In the genomic region with DNA sequence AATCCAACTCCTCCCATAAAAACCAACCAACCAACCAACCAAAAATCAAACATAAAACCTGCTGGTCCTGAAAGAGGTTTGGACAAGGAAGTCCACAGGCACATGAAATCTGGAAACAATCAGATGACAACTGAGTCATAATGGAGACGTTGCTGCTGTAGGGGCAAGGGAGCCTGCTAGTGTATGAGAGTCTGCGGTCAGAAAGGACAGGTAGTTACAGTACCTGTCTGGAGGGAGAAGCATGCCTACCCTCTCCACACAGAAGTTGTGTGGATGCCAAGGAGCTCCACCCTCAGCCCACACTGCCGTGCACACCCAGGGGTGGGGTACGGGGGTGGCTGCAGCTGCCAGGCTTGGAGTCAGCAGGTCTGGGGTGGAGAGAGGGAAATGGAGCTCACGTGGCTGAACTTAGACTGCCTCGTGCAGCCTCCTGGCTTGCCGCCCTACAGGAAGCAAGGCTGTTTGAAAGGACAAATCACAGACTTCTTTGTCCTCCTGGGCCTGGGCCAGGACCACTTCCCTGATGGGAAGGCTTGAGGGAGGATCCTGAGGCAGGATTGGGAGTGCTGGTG, we compare ENCODE assay signal across 9 mouse cellular contexts. TPM values are rescaled to one million over a fixed set of nuclear protein-coding genes. Genes with fewer than 3 reads are reported as not detected.
DNase-seq lines count a peak whose midpoint lies in the region; ATAC-seq and TF ChIP-seq lines count a peak whose summit lies in the region.
"Had no signal": no experiment of that assay in that cellular context is flagged by ENCODE, and none has a peak within 500 bp of the region (broad histone marks: within the 10 kb centered on the region; RNA-seq: fewer than 3 reads in every experiment).

No protein-coding gene starts in this region.

- peak; percentile 93 for ATAC-seq in stomach, embryonic 16.5 days (ENCODE audit: insufficient read depth, low FRiP score)

- 27% methylated on average over 7 of the region's 7 CpGs for WGBS in cerebellum, adult 2 months
- WGBS in stomach, embryonic 16.5 days = 18% methylated on average over 7 of the region's 7 CpGs

- H3K36me3 ChIP-seq in megakaryocyte, embryonic 14.5 days (replicated peaks; ENCODE audit: low read length) = peaks cover 27% of the 10 kb centered on the region
- H3K36me3 ChIP-seq in stomach, embryonic 16.5 days (ENCODE audit: control insufficient read depth, insufficient read depth, low read length) = no peaks in the 10 kb centered on the region

- TF ChIP-seq POLR2A in cerebellum, adult 2 months (IDR thresholded peaks at IDR 0.05; ENCODE audit: borderline replicate concordance, insufficient read depth, low read length) = no peak
- TF ChIP-seq POLR2A in brain, embryonic 14.5 days (IDR thresholded peaks at IDR 0.05; ENCODE audit: borderline replicate concordance, extremely low read depth, insufficient read depth, insufficient read length, poor library complexity, severe bottlenecking) = no peak

- H3K27ac ChIP-seq in cerebellum, adult 2 months (ENCODE audit: insufficient read depth, low read length) = no peak overlapping the region
- H3K27ac ChIP-seq in stomach, embryonic 16.5 days (ENCODE audit: low read length) = peak overlapping the region; percentile 93

- no peak overlapping the region for H3K4me3 ChIP-seq in cerebellum, adult 2 months (replicated peaks; ENCODE audit: insufficient read depth, low read depth, low read length)
- peak overlapping the region; percentile 54 for H3K4me3 ChIP-seq in megakaryocyte, embryonic 14.5 days (replicated peaks)
- 0 out of 2 replicates have a peak overlapping the region, but pooled peaks have one; percentile 9 for H3K4me3 ChIP-seq in stomach, embryonic 16.5 days (replicated peaks; ENCODE audit: low read length)

- intact Hi-C loops in left cerebral cortex, postnatal 14 days (cut with DNase I) = no loop called here

- H3K9me3 ChIP-seq in megakaryocyte, embryonic 14.5 days = peaks cover 13% of the 10 kb centered on the region
- H3K9me3 ChIP-seq in stomach, embryonic 16.5 days (replicated peaks; ENCODE audit: control insufficient read depth, low read length) = no peaks in the 10 kb centered on the region

- no peak for TF ChIP-seq CTCF in cerebellum, adult 2 months (IDR thresholded peaks at IDR 0.05; ENCODE audit: borderline replicate concordance, insufficient read depth, low read depth, low read length)
- no peak for TF ChIP-seq CTCF in brain, embryonic 14.5 days (IDR thresholded peaks at IDR 0.05; ENCODE audit: borderline replicate concordance, extremely low read depth, insufficient read depth, insufficient read length)

- H3K27me3 ChIP-seq in cerebellum, adult 2 months (ENCODE audit: control insufficient read depth, insufficient read depth, low read length) = no peaks in the 10 kb centered on the region
- H3K27me3 ChIP-seq in megakaryocyte, embryonic 14.5 days (replicated peaks) = peaks cover 11% of the 10 kb centered on the region
- no peaks in the 10 kb centered on the region for H3K27me3 ChIP-seq in stomach, embryonic 16.5 days (ENCODE audit: control insufficient read depth, insufficient read depth, low read length)
- H3K27me3 ChIP-seq: CH12.LX had no signal

- peak overlapping the region; percentile 50 for H3K9ac ChIP-seq in stomach, embryonic 16.5 days (ENCODE audit: low read length)

- DNase-seq in cerebellum, adult 2 months = peak; percentile 32 to 40
- no peak for DNase-seq in cerebellum, adult 9-10 months
- peak; percentile 67 for DNase-seq in brain, embryonic 14.5 days (ENCODE audit: low read depth)
- peak; percentile 95 for DNase-seq in gastrocnemius, postnatal 25 days
- peak; percentile 99 for DNase-seq in kidney, adult 11 months
- peak; percentile 78 to 95 for DNase-seq in left cerebral cortex, postnatal 14 days (ENCODE audit: low spot score in 2 of 2)

- H3K4me1 ChIP-seq in cerebellum, adult 2 months (ENCODE audit: control insufficient read depth, insufficient read depth, low read length) = peaks cover 7% of the 10 kb centered on the region; the same call in 1 of the 2 replicates
- H3K4me1 ChIP-seq in megakaryocyte, embryonic 14.5 days = peaks cover 49% of the 10 kb centered on the region
- H3K4me1 ChIP-seq in stomach, embryonic 16.5 days (ENCODE audit: control insufficient read depth, insufficient read depth, low read length) = peaks cover 26% of the 10 kb centered on the region

- peak overlapping the region; percentile 22; the same call in 1 of the 2 replicates for H3K4me2 ChIP-seq in stomach, embryonic 16.5 days (ENCODE audit: low read depth, low read length)

RNA-seq across cellular contexts. Expression of a gene that starts 2.4 kb away (rescaled TPM):
- 43.7 and 44.7 TPM in 2 replicates for polyA plus RNA-seq in cerebellum, adult 2 months (2012; rRNA removed)
- polyA plus RNA-seq in brain, embryonic 14.5 days (2012; rRNA removed) = 34.9 and 45.3 TPM in 2 replicates
- total RNA-seq in gastrocnemius, postnatal 25 days (2021) = 10 to 100 TPM; 18.2 to 20.1 TPM
- total RNA-seq in left cerebral cortex, postnatal 14 days (2021) = 10 to 100 TPM; 23.9 to 26.3 TPM
- polyA plus RNA-seq in megakaryocyte, embryonic 14.5 days (2012; ENCODE audit: insufficient read depth, low replicate concordance) = 7.7 and 14.6 TPM in 2 replicates
- polyA plus RNA-seq in stomach, embryonic 16.5 days (2015; fragmentation: Nextera tagmentation; extraction: Ambion mirVana) = 25.7 and 26.4 TPM in 2 replicates

RNA-seq across cellular contexts. Expression of a gene that starts 17.4 kb away (rescaled TPM):
- 9.9 and 10.2 TPM in 2 replicates for polyA plus RNA-seq in cerebellum, adult 2 months (2012; rRNA removed)
- 35.4 and 36.4 TPM in 2 replicates for polyA plus RNA-seq in brain, embryonic 14.5 days (2012; rRNA removed)
- total RNA-seq in gastrocnemius, postnatal 25 days (2021) = 1 to 10 TPM; 1.9 to 2.1 TPM
- total RNA-seq in left cerebral cortex, postnatal 14 days (2021) = 10 to 100 TPM; 13.4 to 14.0 TPM
- polyA plus RNA-seq in megakaryocyte, embryonic 14.5 days (2012; ENCODE audit: insufficient read depth, low replicate concordance) = 1.5 and 1.7 TPM in 2 replicates
- polyA plus RNA-seq in stomach, embryonic 16.5 days (2015; fragmentation: Nextera tagmentation; extraction: Ambion mirVana) = 3.6 and 4.8 TPM in 2 replicates

RNA-seq across cellular contexts. Expression of a gene that starts 17.7 kb away (rescaled TPM):
- polyA plus RNA-seq in cerebellum, adult 2 months (2012; rRNA removed) = 25.7 and 26.4 TPM in 2 replicates
- polyA plus RNA-seq in brain, embryonic 14.5 days (2012; rRNA removed) = 41.4 and 54.8 TPM in 2 replicates
- 1 to 10 TPM; 1.5 to 4.8 TPM for total RNA-seq in gastrocnemius, postnatal 25 days (2021)
- 10 to 100 TPM; 11.9 to 15.4 TPM for total RNA-seq in left cerebral cortex, postnatal 14 days (2021)
- 10.8 and 13.1 TPM in 2 replicates for polyA plus RNA-seq in megakaryocyte, embryonic 14.5 days (2012; ENCODE audit: insufficient read depth, low replicate concordance)
- 72.3 and 72.8 TPM in 2 replicates for polyA plus RNA-seq in stomach, embryonic 16.5 days (2015; fragmentation: Nextera tagmentation; extraction: Ambion mirVana)

RNA-seq across cellular contexts. Expression of a gene that starts 24.6 kb away (rescaled TPM):
- 66.2 and 72.5 TPM in 2 replicates for polyA plus RNA-seq in cerebellum, adult 2 months (2012; rRNA removed)
- 71.2 and 89.3 TPM in 2 replicates for polyA plus RNA-seq in brain, embryonic 14.5 days (2012; rRNA removed)
- 10 to 100 TPM; 58.9 to 61.8 TPM for total RNA-seq in gastrocnemius, postnatal 25 days (2021)
- 10 to 100 TPM; 89.7 to 97.4 TPM for total RNA-seq in left cerebral cortex, postnatal 14 days (2021)
- polyA plus RNA-seq in megakaryocyte, embryonic 14.5 days (2012; ENCODE audit: insufficient read depth, low replicate concordance) = 147 and 259 TPM in 2 replicates
- 9.2 and 10.4 TPM in 2 replicates for polyA plus RNA-seq in stomach, embryonic 16.5 days (2015; fragmentation: Nextera tagmentation; extraction: Ambion mirVana)

RNA-seq across cellular contexts. Expression of a gene that starts 29.4 kb away (rescaled TPM):
- polyA plus RNA-seq in cerebellum, adult 2 months (2012; rRNA removed) = 11.6 and 12.6 TPM in 2 replicates
- 9.3 and 10.4 TPM in 2 replicates for polyA plus RNA-seq in brain, embryonic 14.5 days (2012; rRNA removed)
- 10 to 100 TPM; 40.5 to 47.4 TPM for total RNA-seq in gastrocnemius, postnatal 25 days (2021)
- 1 to 10 TPM; 6.3 TPM for total RNA-seq in left cerebral cortex, postnatal 14 days (2021)
- polyA plus RNA-seq in megakaryocyte, embryonic 14.5 days (2012; ENCODE audit: insufficient read depth, low replicate concordance) = 12.8 and 15.6 TPM in 2 replicates
- 23.7 and 29.3 TPM in 2 replicates for polyA plus RNA-seq in stomach, embryonic 16.5 days (2015; fragmentation: Nextera tagmentation; extraction: Ambion mirVana)
